Mouse (Mus musculus): ENCODE data around the gene Tagap.
"Not testable (repeated sequence)": the region's sequence is repeated elsewhere in the genome, so short reads cannot be mapped to it uniquely, and the experiment has no call there.

Gene Tagap

DNA sequence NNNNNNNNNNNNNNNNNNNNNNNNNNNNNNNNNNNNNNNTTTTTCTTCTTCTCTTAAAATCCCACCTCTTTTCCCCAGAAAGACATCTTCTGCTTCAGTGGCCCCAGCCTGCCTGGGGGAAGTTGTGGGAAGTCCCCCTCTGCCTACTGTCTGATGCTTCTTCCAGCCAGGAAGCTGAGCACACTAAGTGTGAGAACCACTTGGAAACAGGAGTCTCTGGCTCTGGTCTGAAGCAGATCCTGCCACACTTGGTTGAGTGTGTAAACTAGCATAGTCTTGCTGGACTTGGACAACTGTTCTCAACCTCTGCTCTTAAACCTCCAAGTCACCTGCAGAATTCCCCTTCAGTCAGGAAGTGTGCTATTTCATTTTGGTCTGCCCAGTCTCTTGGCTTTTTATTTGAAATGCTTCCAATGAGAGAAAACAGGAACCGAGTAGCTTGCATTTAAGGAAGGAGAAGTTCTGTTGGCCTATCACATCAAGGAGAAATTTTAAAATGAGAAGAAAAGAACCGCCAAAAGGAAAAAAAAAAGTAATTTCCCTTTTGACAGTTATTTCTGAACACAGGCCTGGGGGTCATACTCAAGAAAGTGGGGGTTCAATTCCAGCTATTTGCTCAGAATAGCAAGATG is 11.1 kb upstream of the Tagap start:
- CTCF ChIA-PET = interaction anchor here (1.3 to 2.1 kb wide), 2 partner anchors 11 to 14 kb away, joined by 3 to 8 read pairs; partner anchors contain the start of gene Tagap

DNA sequence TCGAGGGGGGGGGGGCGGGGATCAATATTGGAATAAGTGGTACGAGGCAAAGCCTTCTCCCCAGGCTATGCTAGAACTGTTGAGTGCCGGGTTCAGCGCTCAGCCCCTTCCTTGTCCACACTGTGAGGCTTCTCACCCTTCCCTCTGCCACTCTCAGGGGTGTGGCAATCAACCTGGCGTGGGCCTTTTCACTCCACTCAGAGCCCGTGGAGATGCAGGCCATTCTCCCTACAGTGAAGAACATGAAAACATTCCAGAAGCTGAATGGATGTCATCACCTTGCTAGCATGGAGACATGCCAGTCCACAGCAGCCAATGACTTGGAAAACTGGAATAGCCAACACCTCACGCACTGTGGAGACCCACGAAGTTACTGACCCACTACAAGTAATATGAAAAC is 10.0 kb upstream of the Tagap start:
- CTCF ChIA-PET = no interaction called here

DNA sequence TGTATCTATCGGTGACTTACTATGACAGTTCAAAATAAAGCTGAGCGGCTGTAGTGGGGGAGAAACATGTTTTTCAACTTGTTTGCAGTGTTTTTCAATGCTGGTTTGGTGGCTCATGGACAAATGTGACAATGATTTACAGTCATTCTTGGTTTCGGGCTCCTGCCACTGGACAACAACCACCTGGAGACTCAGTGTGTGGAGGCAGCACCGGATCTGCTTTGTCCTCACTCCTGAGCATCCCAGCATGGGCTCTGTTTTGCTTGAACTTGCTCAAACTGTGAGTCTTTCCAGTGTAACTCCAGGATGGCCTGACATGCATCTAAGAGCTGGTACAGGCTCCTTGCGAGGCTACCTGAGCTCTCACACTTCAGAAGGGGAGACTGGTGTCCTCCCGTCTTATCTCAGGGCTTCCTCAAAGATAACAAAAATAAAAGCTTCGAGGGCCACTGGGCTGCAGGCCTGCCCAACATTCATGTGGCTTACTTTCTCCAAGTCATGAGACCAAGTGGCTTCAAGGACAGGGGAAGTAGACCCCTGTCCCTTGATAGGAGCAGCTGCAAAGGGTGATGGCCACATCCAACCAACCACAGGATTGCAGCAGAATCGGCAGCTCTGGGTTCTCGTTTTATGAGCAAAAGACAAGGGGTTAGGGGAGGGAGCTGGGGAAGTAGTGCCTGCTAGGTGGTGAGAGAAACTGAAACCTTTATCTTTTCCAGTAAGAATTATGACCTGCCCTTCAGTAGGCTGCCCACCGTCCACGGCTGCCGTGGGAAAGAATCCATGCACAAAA is 8.8 kb upstream of the Tagap start:
- CTCF ChIA-PET = interaction anchor here (0.9 to 1.2 kb wide), 2 partner anchors 12 kb away, joined by 3 read pairs; no protein-coding TSS in a partner anchor

DNA sequence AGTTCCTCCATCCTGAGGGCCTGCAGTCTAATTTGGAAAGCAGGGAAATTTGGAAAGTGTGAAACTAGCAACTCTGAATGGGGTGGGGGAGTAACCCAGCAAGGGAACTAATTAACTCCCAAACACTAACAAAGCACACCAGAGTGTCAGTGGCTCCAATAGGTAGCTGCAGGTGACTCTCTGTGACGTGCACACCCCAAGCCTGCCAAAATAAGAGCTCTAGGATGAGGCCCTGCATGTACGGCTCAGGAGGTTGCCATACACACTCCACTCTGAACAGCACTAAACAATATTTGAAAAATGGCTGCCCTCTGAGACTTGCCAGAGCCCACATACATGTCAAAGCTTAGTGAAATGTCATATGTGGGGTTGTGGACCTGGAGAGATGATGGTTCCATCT is 7.4 kb upstream of the Tagap start:
- CTCF ChIA-PET = no interaction called here

DNA sequence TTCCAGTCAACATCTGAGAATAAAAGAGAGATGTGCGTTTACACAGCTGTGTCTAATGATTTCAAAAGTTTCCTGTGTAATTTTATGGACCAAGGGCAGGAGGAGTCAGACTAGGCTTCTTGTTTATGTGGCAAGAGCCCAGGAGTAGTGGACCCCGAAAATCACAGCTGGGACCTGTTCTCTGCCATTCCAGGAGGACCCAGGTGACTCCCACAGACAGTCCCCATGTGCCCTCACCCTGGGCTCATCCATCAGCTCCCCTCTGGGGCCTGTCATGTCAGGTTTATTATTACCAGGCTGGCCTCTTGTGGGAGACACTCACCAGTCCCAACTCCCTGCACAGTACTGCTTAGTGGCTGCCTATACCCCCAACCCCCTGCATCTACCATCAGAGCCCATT is 6.6 kb upstream of the Tagap start:
- CTCF ChIA-PET = no interaction called here

DNA sequence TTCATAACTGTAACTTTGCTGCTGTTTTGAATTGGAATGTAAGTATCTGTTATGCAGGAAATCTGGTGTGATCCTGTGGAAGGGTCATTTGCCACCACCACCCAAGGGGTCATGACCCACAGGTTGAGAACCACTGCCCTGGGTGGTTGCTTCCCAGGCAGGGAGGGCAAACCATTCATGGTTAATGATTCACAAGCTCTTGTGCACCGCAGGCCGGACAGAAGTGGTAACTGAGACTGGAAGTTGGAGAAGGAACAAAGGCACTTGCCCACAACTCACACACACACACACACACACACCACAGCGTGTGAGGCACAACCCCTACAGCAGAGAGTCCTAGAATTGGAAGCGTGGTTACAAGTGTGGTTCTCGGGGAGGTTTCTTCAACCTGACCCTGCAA is 3.2 kb upstream of the Tagap start:
- CTCF ChIA-PET = interaction anchor here (0.6 kb wide), 1 partner anchor 21 kb away, joined by 5 read pairs; no protein-coding TSS in a partner anchor

DNA sequence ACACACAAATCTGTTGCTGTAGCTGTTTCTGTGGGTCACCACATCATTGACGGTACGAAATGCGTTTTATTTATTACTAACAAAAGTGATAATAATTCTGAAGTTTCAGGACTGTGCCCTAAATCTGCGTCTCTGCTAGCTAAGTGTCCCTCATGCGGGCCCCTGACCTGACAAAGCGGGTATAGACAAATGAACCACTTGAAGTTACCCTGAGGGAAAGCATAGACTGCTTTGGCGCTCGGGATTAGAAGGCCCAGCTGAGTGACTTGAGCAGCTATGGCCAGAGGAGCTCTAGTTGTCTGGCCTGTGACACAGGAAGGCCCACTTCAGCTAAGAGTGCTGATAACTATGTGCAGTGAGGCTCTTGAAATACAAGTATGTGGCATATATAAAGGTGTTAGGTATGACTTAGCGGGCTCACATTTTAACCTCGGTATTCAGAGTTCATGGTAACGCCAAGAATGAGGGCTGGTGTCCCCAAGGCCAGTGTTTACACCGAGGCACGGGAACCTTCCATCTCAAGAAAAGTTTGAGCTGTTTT is 1.5 kb upstream of the Tagap start:
- CTCF ChIA-PET = interaction anchor here (0.7 kb wide), 1 partner anchor 280 kb away, joined by 3 read pairs; no protein-coding TSS in a partner anchor

DNA sequence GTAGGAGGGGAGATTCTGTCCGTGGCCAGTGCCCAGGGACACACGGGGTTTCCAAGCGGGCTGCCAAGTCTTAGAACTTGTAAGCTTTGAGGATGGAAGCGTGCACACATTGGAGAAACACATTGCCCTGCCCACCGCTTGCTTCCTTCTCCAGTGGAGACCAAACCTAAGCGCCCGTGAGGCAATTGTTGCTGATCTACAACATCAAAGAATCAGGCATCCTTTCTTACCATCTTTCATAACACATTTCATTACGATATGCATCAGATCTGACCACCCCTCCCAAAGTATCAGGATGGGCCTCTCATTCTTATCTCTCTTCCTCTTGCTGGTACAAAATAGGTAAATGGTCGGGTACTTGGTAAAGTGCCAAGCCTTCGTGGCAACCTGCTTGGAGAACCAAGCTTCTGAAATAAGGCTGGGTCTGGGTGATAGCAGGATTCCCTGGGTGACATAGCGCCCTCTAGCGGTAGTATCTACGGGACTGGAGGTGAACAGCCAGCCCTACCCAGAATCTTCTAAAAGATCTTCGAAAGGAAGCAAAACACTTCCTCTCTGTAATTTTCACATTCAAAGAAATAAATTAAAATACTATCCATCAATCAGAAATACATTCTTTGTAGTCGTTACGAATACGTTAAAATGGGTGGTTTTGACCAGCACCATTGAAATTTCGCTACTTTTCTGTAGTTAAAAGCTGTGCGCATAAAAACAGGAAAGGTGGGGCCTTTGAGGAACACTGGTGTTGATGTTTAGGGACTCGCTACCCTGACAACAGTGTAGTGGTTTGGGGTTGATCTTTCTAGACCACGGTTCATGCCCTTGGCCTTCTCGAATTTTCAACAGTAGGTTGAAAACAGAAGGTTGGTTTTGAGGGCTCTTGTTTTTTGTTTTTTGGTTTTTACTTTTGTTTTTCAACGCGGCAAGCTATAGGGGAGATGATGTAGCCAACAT is 2.1 kb downstream of the Tagap start:
- CTCF ChIA-PET = interaction anchor here (0.9 to 2.3 kb wide), 3 partner anchors 14 to 64 kb away, joined by 3 to 7 read pairs (median 3); no protein-coding TSS in a partner anchor

DNA sequence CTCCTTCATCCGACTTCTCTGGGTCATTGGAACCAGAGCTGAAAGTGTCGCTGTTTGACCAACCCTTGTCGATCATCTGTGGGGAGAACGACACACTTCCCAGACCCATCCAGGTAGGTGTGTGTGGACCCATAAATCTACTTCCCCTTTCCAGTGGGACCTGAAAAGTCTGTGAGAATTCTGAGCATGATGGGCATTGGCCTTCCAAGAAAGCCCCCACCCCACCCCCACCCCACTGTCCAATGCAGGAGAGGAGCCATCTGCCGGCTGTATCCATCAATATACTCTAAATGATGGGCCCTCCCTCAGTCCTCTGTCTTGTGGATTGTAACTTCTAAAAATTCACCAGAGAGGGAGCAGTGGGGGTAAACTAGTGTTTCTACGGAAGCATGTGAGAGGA is 2.9 kb downstream of the Tagap start:
- CTCF ChIA-PET = interaction anchor here (1.0 to 2.3 kb wide), 3 partner anchors 12 to 60 kb away, joined by 3 to 7 read pairs (median 3); no protein-coding TSS in a partner anchor

DNA sequence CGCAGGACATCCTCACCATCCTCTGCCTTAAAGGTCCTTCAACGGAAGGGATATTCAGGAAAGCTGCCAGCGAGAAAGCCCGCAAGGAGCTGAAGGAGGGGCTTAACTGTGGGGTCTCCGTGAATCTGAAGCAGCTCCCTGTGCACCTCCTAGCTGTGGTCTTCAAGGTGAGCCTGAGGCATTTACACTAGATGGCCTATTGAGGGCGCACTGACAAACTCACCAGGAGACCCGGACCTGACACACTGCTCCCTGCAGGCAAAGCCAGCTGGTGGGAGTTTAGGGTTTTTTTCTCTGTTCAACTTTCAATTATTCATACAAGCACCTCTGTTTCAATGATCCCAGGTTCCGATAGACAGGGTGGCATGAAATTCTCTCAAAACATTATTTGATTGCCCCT is 3.5 kb downstream of the Tagap start:
- CTCF ChIA-PET = interaction anchor here (0.7 to 1.1 kb wide), 3 partner anchors 12 to 267 kb away, joined by 3 to 6 read pairs (median 4); no protein-coding TSS in a partner anchor

DNA sequence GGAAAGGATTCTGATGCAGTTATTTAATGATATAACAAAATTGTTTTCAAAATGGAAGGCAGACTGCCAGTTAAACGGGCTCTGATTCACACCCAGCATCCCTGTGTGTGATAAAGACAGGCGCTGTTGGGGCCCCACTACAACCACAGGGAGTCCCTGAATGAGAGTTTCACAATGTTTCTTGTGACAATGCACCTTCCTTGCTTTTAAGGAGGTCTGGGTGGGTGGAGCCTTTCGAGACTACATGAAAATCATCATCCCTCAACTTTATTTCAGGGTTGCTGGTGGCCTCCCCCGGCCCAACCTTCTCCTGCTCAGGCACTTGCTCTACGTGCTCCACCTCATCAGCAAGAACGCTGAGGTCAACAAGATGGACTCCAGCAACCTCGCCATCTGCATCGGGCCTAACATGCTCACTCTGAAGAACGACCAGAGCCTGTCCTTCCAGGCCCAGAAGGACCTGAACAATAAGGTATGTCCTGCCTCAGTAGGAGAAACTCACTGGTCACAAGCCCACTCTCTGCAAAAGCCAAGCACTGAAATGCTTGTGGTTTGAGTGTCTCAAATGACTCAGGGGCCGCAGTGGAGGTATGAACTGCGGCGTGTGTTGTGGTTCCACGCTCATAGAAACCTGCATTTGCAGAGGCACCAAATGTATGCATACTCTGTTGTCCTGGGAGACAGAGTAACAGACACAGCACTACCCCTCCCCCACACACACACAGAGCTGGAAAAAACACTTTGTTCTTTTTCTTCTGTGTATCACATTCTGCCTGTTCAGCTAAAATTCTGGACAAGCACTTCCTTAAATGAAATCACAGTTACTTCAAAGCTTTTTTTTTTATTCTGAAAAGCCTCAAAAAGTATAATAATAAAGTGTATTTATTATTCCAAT is 5.5 kb downstream of the Tagap start:
- CTCF ChIA-PET = interaction anchor here (0.7 kb wide), 1 partner anchor 185 kb away, joined by 6 read pairs; no protein-coding TSS in a partner anchor

DNA sequence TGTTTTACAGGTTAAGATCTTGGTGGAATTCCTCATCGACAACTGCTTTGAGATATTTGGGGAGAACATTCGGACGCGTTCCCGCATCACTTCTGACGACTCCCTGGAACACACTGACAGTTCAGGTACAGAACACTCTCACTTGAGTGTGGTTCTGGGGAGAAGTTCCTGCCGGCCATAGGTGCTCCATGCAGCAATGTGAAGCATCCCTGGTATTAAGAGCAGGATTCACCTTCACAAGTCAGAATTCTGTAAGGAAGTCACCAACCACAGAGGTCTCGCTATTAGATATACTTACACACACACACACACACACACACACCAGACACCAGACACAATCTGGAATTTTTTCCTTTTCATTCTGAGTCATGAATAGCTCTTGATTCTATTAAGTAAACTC is 6.3 kb downstream of the Tagap start:
- CTCF ChIA-PET = not testable (repeated sequence)

DNA sequence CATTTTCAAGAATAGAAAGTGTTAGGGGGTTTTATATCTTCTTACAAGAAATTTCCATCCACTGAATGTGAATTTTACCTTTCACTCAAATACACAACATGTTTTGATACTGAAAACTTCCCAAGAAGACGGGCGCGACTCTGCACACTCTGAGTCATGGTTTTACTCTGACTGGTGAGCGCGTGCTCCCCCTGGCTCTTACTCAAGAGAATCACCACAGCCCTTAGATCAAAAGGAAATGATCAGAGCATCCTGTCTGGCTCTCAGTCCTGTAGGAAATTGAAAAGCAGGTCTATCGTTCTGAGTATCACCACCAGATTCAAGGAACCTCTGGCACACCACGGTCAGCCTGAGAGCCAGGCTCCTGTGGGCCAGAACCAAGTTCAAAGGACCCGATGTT is 13.8 kb downstream of the Tagap start:
- CTCF ChIA-PET = no interaction called here

DNA sequence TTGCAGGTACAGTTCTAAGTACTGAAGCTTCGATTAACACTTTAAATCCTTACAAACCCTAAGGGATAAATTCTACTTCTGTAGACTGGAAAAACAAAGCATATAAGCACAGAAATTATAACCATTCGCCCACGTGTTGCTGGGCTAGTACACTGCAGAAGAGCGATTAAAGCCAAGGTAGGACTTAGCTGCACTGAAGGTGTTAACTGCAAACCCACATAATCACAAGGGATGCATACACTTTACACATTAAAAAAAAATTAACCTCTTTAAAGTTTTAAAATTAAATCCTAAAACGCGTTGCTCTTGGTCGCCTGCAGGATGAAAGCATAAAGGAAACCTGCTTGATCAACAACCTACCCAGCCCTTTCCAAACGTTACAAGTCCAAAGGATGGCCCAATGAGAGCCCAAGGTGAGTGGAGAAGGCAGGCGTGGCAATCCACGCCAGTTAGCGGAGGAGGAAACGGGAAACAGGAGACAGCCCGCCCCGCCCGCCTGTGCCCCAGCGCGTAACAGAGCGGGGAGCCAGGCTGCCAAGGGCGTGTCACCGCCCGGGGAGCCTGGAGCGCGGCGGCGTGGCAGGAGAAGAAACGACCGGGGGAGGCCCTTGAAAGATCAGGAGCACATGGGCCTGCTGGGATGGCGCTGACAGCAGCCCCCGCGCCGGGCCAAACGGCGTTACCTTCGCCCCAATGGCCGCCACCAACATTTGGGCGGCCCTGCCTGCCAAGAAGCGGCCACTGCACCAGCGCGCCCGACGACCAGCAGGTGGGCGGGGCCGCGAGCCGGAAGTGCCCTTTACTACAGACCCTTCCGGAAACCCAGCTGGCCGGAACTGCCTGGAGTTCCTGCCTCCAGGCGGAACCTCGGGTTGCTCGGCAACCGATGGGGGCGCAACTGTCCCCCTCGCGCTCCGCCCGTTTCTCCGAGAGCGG is 19.6 kb downstream of the Tagap start, which contains the start of gene Rsph3a:
Gene Rsph3a (plus strand): TSS at position 498 of the 936 bp plus-strand sequence.
- CTCF ChIA-PET = not testable (repeated sequence)

DNA sequence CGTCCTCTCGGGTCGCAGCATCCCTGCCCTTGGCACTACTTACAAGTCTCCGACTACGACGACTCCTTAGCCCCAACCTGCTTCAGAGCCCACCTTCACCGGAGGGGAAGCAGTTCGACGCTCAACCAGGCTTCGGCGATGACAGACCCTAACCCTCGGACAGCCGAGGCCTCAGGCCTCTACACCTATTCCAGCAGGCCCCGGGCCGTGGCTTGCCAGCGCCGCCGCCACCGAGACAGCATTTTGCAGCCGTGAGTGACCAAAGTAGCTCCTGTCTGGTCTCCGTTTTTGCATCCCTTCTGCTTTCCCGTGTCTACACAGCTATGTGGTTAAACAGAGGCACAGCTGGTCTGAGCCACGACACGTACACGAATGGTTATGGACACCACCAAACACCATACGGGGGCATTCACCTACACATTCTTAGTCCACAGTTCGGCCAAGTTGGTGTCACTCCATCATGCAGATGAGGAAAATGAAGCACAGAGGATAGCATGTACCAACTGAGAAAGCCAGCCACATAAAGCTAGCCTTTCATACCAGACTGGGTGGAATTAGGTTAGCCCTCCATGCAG is 20.3 kb downstream of the Tagap start:
- CTCF ChIA-PET = not testable (repeated sequence)

DNA sequence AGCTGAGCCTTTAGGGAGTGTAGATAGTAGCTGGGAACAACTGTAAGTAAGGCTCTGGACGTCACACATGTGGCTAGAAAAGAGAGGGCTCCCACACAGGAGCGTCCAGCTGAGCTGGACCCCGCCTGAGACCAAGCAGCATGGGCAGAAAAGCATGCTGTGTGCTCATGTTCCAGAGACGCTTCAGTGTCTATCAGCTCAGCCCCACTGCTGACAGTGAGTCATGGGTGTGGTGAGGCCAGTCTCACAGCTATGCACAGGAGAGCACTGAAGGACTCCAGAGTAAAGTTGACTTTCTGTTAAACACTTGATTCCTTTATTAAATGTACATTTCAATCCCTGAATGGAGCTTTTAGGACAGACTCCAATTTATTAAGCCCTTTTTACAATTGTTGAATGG is 25.5 kb downstream of the Tagap start:
- CTCF ChIA-PET = not testable (repeated sequence)

DNA sequence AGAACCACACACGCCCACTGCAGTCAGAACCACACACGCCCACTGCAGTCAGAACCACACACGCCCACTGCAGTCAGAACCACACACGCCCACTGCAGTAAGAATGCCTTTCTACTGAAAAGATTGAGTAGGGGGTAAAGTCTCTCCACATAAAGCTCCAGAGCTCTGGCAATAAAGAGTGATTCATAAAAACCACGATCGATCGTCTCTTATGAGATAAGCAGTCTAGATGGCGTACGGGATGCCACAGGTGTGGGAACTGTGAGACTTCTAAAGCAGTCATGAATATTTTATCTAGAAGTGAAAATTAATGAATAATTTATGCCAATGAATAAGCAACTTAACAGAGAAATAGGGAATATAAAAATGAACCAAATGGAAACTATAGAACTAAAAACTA is 31.4 kb downstream of the Tagap start:
- CTCF ChIA-PET = not testable (repeated sequence)

DNA sequence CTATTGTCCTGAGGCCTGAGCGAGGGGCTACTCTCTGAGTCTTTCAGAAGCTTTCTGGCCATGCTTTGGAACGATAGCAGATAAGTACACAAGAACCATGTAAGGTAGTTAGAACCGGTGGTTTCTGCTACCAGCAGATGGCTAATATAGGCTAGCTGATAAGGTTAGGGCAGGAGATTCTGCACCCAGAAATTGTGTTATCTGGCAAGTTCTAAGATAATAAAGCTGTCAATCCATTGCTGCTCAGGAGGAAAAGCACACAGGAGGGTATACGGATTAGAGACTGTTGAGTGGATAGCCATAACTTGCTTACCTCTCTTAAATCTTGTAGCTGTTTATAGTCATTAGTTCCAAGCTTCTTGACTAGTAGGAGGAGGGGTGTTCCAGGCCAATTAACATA is 37.5 kb downstream of the Tagap start:
- CTCF ChIA-PET = not testable (repeated sequence)

DNA sequence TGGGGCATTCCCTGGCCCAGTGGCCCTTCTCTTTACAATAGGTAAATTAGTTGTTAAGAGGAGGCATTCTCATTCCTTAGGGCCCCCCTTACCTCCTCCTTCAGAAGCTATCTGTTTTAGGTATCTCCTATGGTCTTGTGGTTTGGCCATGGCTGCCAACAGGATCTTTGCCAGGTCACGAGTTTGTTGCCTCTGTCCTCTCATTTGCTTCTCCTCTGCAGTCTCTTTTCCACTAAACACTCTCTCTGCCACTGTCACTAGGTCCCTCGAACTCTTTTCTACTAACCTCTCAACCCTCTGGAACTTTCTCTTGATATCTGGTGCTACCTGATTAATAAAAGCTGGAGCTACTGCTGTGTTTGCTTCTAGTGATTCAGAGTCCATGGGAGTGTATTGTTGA is 38.6 kb downstream of the Tagap start:
- CTCF ChIA-PET = not testable (repeated sequence)
